Mouse (Mus musculus) cerebellum, postnatal 36 days (tissue): Measurements from ENCODE around the gene Cnih1.
"Not testable (repeated sequence)": the region's sequence is repeated elsewhere in the genome, so short reads cannot be mapped to it uniquely, and the experiment has no call there.

Experiments
- DNase-seq, 2 experiments: peaks; one replicate each; pipeline ENCODE4 v3.0.0; 2021 to 2022; ENCODE audit warnings: mixed read lengths in 2 of 2

Cnih1 gene

GRCm38 (mm10) chr14:46787787-46788504, at the start of gene Cnih1:
Gene Cnih1, minus strand, starts transcription at chr14:46788411.
- DNase-seq, result peak; percentile 90 to 92

- DNase-seq, result peak in 1 of 2 experiments; percentile 26
These were observed 44.4 kb upstream of the Cnih1 start for GRCm38 (mm10) chr14:46832354-46833272.

DNA sequence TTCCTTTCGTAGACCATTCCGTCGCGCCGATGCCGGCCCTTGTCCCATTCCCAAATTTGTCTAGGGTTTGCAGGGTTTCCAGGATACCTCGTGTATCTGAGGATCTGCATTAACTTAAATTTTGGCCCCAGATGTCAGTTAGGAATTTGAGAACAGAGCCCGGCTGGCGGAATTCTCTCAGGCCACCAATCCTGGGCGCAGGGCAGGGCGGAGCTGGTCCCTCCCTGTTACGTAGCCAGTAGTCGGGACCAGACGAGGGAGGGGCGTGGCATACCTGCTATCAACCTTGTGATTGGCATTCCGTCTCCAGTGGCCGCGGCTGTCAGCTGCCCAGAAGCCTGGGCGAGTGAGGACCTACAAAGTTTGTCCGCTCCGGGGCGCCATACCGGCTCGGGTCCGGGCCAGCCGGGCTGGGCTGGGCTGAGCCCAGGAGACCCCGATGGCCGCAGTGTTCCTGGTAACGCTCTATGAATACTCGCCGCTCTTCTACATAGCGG, 43.7 kb upstream of the Cnih1 start, which contains the start of gene Cgrrf1:
TSS of gene Cgrrf1 (plus strand) at position 289 of the 497 bp plus-strand sequence.
- peak; percentile 96 to 97 for DNase-seq

- DNase-seq, result no peak
These were observed 43.1 kb upstream of the Cnih1 start for GRCm38 (mm10) chr14:46831295-46831694.

DNA sequence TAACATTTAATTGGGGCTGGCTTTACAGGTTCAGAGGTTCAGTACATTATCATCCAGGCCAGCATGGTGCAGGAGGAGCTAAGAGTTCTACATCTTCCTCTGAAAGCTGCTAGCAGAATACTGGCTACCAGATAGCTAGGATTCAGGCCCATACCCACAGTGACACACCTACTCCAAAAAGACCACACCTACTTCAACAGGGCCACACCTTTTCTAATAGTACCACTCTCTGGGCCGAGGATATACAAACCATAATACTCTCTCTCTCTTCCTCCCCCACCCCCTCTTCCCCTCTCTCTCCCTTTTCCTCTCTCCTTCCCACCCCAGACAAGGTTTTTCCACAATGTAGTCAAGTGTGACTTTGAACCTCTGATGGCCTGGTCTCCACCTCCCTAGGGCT, 39.2 kb upstream of the Cnih1 start:
- DNase-seq, result no peak

DNA sequence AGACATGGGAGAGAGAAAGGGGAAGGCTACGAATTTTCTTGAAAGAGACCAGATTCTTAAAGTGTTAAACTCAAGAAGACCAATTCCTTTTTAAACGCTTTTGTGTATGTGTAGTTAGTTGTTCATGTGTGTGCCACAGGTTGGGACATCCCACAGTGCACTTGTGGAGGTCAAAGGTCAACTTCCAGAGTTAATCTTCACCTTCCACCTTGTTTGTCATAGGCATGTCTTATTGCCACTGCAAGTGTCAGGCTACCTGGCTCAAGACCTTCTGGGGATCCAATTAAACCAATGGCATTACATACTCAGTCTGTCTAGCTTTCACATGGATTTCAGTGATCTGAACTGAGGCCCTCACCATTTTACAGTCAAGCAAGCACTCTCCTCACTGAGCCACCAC, 35.8 kb upstream of the Cnih1 start:
- no peak for DNase-seq

DNA sequence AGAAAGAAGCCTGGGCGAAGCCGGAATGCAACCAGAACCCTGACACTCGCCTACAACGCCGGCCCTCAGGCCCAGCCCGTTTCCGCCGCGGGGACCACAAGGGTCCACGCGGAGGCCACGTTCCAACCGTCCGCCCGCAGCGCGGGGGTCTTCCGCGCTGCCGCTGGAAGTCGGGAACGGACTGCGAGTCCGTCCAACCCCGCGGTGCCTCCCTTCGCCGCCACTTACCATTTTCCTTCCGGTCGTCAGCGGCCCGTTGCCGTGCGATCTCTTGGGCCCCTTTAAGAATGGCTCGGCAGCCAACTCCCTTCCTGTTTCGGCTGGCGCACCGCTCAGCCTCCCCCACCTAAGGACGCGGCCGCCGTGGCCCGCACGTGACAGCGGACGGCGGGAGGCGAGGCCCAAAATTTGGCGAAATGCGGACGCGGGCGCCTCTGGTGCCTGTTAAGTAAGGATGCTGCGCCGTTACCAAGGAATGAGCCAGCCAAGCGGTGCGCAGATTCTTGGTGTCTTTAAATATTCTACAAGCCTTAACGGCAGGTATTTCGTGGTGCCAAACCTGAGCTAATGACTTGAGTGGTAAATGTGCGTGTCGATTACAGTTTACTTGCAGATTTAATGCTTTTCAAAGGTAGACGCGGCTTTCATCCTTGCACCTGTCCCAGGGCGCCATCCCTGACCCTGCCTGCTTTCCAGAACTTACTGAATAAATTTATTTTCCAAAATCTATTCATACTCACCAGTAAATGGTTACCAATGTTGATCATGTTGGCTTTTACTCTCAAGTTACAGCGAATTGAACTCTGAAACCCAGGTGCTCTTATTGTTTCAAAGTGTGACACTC, 33.9 kb upstream of the Cnih1 start, which contains the start of gene Gmfb:
TSS of gene Gmfb (minus strand) at position 370 of the 844 bp plus-strand sequence.
- peak; percentile 97 to 98 for DNase-seq

DNA sequence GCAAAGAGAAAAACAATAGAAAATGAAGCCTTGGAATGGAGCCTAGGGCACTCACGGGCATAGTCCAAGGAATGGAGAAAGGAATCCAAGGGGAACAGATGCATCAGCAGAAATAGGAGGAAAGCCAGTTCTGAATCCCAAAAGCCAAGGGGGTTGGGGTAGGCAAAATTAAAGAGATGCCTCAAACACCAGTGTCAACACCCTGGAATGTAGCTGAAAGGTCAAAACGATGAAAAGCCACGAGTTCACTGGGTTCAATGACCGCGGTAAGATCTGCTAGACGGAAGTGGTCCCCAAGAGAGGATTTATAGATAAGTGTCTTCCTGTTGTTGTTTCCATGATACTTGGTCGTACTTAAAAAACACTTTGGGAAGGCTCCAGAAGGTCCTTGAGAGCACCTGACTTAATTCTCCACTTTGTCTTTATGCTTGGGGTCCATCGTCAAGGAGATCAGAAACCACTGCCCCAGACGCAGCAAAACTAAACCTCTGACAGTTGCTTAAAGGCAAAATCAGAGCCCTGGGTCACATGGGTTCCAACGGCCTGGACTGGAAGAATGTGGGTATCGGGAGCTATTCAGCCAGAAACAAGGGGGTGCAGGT, 33.2 kb upstream of the Cnih1 start:
- no peak for DNase-seq

GRCm38 (mm10) chr14:46819961-46820360, 31.8 kb upstream of the Cnih1 start:
- DNase-seq, result not testable (repeated sequence)

DNA sequence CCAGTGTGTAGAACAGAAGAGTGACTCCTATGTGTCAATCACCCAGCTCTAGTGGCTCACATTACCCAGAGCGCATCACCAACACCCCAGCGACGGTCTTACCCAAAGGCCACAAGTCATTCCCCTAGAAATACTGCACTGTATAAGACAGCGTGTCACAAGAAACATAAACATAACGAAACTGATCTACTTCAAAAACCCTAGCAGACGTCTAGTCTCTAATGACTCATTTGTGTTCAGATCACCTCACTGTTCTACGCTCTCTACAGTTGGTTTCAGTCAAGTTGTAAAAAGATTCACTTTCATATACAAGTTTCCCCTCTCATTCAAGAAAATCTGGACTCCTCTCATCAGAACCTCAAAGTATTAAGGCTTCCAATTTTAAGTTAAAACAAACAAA, 30.5 kb upstream of the Cnih1 start:
- no peak for DNase-seq

GRCm38 (mm10) chr14:46816916-46817622, 28.9 kb upstream of the Cnih1 start:
- no peak for DNase-seq

- DNase-seq, result no peak
These were observed 27.4 kb upstream of the Cnih1 start for GRCm38 (mm10) chr14:46815640-46816039.

DNA sequence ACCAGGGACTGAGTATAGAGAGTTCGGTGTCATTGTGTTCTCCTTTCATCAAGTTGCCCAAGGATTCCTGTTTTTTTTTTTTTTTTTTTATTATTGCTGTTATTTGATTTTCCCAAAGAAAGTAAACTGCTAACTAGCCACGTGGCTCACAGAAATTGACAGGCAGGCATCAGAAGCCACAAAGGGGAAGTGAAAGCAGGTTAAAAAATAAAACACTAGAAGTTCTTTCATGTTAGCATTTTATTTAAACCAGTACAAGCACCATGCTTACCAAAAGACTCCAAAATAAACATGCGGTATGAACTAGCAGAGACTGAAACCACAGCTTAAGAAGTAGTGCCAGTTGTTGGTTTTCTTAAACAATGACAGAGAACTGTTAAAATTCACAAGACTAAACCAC, 19.7 kb upstream of the Cnih1 start:
- no peak for DNase-seq

DNA sequence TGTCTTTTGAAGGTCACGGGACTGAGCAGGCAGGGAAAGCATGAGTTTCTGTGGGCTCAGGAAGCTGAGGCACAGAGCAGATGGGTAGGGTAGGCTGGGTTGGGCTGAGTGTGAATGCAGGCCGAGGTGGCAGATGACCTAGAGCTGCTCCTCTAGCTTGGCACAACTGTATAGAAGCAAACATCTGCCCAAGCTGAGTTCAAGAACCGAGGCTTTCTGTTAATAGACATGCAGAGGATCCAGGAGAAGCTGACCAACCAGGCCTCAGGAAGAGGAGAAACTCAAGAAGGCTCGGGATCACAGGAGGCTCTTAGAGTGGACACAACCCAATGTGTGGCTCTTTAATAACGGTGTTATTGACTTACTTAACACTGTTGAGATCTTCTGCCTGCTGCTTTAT, 18.0 kb upstream of the Cnih1 start:
- no peak for DNase-seq

- no peak for DNase-seq
These were observed 15.6 kb upstream of the Cnih1 start for GRCm38 (mm10) chr14:46803791-46804190.

GRCm38 (mm10) chr14:46803259-46803658, 15.0 kb upstream of the Cnih1 start:
- no peak for DNase-seq

- DNase-seq, result no peak
These were observed 12.6 kb upstream of the Cnih1 start for GRCm38 (mm10) chr14:46800684-46801345.

DNA sequence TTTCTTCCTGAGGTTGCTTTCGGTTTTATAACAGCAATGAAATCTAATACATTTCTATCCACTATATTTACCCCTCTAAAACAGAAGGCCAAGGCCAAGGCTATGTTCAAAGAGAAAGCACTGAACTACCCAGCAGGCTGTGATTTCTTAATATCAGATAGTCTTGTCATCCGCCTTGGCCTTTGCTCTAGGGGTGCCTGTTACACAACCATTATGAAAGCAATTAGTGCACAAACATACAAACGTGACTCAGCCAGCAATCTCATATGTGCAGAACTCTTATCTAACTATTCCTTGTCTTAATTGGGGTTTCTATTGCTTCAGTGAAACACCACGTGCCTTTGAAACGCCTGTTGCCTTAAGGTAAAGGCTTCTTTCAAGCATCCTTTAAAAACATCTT, 5.9 kb upstream of the Cnih1 start:
- no peak for DNase-seq

DNA sequence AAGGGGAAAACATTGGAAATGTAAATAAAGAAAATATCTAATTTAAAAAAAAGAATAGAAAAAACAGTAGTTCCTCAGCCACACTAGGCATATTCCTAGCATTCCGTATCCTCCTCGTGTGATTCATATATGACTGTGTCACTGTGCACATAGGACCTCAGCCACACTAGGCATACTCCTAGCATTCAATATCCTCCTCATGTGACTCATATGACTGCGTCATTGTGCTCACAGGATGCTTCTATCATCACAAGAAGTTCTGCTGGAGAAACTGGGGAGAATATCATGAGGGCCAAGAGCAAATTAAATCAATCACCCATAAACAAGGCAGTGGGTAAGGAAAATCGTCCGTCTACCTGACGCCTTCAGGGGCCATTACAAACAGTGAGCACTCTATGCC, 2.5 kb upstream of the Cnih1 start:
- DNase-seq, result no peak

GRCm38 (mm10) chr14:46790303-46790702, 2.1 kb upstream of the Cnih1 start:
- no peak for DNase-seq

GRCm38 (mm10) chr14:46788505-46788901, 292 bp upstream of the Cnih1 start:
- peak in 1 of 2 experiments; percentile 32 for DNase-seq
